Mouse (Mus musculus) heart, postnatal 14 days (tissue): ENCODE measurements around the gene Dnmbp. TPM values are rescaled to one million over a fixed set of nuclear protein-coding genes. Genes with fewer than 3 reads are reported as not detected.
A peak's percentile ranks its signal among the peaks of the same experiment; 100 is the strongest.

Experiments used
- DNase-seq, 2 experiments: peaks; one replicate each; pipeline ENCODE4 v3.0.0; 2021 to 2022
- intact Hi-C: fragments of 180-260 bp; cut with DNase I; formaldehyde crosslinking; loops from one replicate; pipeline ENCODE4 v1.15.1; 2025
- total RNA-seq, 2 experiments: library from RNA; stranded (reverse); gene quantifications; 2 replicates each; pipeline ENCODE4 v1.2.3; 2021

The Dnmbp gene
- total RNA-seq, 2 experiments from 2014 or later, result 8.3 to 9.9 TPM

GRCm38 (mm10) chr19:43917406-43917691, 22.6 kb downstream of the Dnmbp start:
- intact Hi-C loops, result no loop called here

GRCm38 (mm10) chr19:43916586-43917405, 23.2 kb downstream of the Dnmbp start:
- peak in 1 of 2 experiments; percentile 23 for DNase-seq
- intact Hi-C loops, result no loop called here

More at GRCm38 (mm10) chr19:43917406-43917691, 22.6 kb downstream of the Dnmbp start:
- DNase-seq, result no peak

GRCm38 (mm10) chr19:43915431-43915830, 24.6 kb downstream of the Dnmbp start:
- intact Hi-C loops, result no loop called here
- DNase-seq, result no peak

GRCm38 (mm10) chr19:43914986-43915385, 25.0 kb downstream of the Dnmbp start:
- no peak for DNase-seq
- intact Hi-C loops, result no loop called here

GRCm38 (mm10) chr19:43912775-43913486, 27.1 kb downstream of the Dnmbp start:
- DNase-seq, result no peak
- intact Hi-C loops, result no loop called here

- intact Hi-C loops, result loop anchor here (2.0 to 5.0 kb wide), 3 partner anchors 36 to 74 kb away; partner anchors contain the start of gene Dnmbp
- no peak for DNase-seq
Measured at GRCm38 (mm10) chr19:43906492-43906891, 33.5 kb downstream of the Dnmbp start.

GRCm38 (mm10) chr19:43905985-43906384, 34.0 kb downstream of the Dnmbp start:
- peak; percentile 50 to 66 for DNase-seq
- intact Hi-C loops, result loop anchor here (2.0 to 5.0 kb wide), 3 partner anchors 36 to 73 kb away; partner anchors contain the start of gene Dnmbp

- DNase-seq, result no peak
- intact Hi-C loops, result loop anchor here (5.0 kb wide), 2 partner anchors 37 to 53 kb away; partner anchors contain the start of gene Dnmbp
Measured at GRCm38 (mm10) chr19:43905136-43905535, 34.9 kb downstream of the Dnmbp start.

- DNase-seq, result no peak
- intact Hi-C loops, result no loop called here
Measured at GRCm38 (mm10) chr19:43904327-43904726, 35.7 kb downstream of the Dnmbp start.

GRCm38 (mm10) chr19:43902887-43903286, 37.1 kb downstream of the Dnmbp start:
- intact Hi-C loops, result no loop called here
- DNase-seq, result no peak

- no peak for DNase-seq
- intact Hi-C loops, result no loop called here
Measured at GRCm38 (mm10) chr19:43900690-43901089, 39.3 kb downstream of the Dnmbp start.

GRCm38 (mm10) chr19:43898547-43898946, 41.4 kb downstream of the Dnmbp start:
- DNase-seq, result no peak

GRCm38 (mm10) chr19:43896441-43896840, 43.5 kb downstream of the Dnmbp start:
- intact Hi-C loops, result no loop called here
- DNase-seq, result no peak

More at GRCm38 (mm10) chr19:43898547-43898946, 41.4 kb downstream of the Dnmbp start:
- intact Hi-C loops, result no loop called here

GRCm38 (mm10) chr19:43895951-43896350, 44.0 kb downstream of the Dnmbp start:
- no peak for DNase-seq
- intact Hi-C loops, result no loop called here

GRCm38 (mm10) chr19:43894821-43895220, 45.2 kb downstream of the Dnmbp start:
- DNase-seq, result no peak
- intact Hi-C loops, result no loop called here

- no peak for DNase-seq
- intact Hi-C loops, result no loop called here
Measured at GRCm38 (mm10) chr19:43894070-43894469, 45.9 kb downstream of the Dnmbp start.

GRCm38 (mm10) chr19:43890487-43890886, 49.5 kb downstream of the Dnmbp start:
- DNase-seq, result no peak
- intact Hi-C loops, result no loop called here

- intact Hi-C loops, result no loop called here
- DNase-seq, result no peak
Measured at GRCm38 (mm10) chr19:43887725-43888124, 52.3 kb downstream of the Dnmbp start.

- DNase-seq, result no peak
- intact Hi-C loops, result no loop called here
Measured at GRCm38 (mm10) chr19:43887242-43887641, 52.7 kb downstream of the Dnmbp start.

- intact Hi-C loops, result no loop called here
- no peak for DNase-seq
Measured at GRCm38 (mm10) chr19:43886371-43887099, 53.5 kb downstream of the Dnmbp start.
